Mouse (Mus musculus): ENCODE measurements at regions not wholly inside any gene's neighbourhood (a gene's known extent, or its start where the extent isn't known, plus 50 kb on each side); places are given as distances from the start of the nearest gene placed in this dataset.

GRCm38 (mm10) chr16:92955508-92955907 is 129.6 kb upstream of the Runx1 start:
- no peak for DNase-seq

- DNase-seq, result no peak
These were observed 129.1 kb upstream of the Runx1 start for GRCm38 (mm10) chr16:92955087-92955486.

DNA sequence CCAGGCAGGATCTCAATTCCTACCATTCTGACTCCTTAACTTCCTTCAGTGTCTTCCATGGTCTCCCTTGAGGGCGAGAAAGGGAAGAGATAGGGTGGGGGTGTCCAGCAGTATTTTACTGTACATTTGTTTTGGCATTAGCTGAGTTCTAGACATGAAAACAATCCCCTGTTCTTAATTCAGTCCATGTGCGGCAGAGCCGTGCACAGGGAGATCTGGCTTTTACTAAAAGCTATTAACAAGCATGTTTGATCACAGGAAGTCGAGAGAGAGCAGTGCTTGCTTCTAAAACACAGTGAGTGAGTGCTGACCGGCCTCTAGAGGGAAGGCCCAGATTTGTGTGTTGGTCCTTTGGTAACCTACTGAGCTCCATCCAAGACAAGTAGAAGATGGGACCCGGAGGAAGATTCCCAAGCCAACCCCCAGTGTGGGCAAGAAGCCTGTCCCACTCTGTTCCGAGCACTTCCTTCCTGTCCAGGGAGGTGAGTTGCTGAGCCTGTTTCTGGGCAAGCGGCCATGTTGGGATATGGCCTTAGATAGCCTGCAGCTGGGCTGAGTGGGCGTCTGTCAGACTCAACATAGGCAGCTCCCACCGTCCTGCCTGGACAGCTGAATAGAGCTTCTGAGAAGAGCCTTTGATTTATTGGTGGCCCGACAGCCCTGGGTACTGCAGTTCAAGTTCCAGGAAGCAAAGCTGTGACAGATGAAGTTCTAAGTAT is 128.1 kb upstream of the Runx1 start:
- peak; percentile 19 to 38 for DNase-seq

DNA sequence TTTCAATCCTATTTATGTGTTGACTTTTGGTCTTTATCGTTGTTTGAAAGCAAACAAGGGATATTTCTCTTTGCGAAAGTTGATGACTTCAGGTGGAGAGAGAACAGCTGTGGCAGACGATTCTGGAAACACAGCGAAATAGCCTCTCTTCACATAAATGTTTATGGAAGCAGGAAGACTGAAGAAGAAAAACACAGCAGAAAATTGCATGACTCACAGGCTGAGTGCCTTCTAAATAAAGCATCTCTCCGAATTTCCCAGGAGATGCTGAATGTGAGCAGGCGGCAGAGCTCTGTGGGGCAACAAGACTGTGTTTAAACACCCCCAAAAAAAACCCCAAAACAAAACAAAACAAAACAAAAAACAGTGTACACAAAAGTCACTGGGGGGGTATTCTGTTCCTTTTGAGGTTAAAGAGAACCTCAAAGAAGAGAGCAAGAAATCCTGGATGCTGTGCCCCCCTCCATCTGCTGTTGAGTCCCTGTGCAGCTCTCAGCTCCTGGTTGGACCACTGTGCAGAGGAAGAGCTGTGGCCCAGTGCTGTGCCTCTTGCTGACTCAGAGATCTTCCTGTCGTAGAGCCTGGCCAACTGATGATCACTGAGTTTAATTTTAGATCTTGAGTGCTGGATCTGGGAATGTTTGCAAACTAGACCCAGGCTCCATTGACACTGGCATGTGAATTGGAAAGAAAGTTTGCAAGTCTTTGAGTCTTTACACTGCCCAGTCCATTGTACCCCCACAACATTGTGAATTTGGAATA is 126.6 kb upstream of the Runx1 start:
- no peak for DNase-seq

- no peak for DNase-seq
These were observed 125.6 kb upstream of the Runx1 start for GRCm38 (mm10) chr16:92951516-92951915.

GRCm38 (mm10) chr16:92948494-92948893 is 122.5 kb upstream of the Runx1 start:
- no peak for DNase-seq

- no peak for DNase-seq
These were observed 120.6 kb upstream of the Runx1 start for GRCm38 (mm10) chr16:92946554-92946953.

- DNase-seq, result no peak
These were observed 118.0 kb upstream of the Runx1 start for GRCm38 (mm10) chr16:92943901-92944300.

DNA sequence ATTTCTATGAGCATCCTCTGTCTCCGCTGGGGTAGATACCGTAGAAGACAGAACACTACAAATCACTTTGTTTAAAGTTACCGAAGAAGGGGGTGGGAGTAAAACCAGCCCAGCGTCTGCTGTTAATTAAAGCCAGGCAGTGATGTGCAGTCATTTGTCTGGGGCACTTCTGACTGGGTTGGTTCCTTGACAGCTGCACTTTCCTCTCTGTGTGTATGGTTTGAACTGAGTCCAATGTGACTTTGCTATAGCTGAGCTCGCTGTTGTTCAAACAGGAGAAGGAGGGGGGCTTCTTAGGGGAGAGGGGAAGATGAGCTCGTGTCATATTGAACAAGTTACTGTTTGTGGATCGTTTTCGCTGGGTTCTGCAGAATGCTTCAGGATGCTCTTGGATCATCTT is 113.7 kb upstream of the Runx1 start:
- no peak for DNase-seq

DNA sequence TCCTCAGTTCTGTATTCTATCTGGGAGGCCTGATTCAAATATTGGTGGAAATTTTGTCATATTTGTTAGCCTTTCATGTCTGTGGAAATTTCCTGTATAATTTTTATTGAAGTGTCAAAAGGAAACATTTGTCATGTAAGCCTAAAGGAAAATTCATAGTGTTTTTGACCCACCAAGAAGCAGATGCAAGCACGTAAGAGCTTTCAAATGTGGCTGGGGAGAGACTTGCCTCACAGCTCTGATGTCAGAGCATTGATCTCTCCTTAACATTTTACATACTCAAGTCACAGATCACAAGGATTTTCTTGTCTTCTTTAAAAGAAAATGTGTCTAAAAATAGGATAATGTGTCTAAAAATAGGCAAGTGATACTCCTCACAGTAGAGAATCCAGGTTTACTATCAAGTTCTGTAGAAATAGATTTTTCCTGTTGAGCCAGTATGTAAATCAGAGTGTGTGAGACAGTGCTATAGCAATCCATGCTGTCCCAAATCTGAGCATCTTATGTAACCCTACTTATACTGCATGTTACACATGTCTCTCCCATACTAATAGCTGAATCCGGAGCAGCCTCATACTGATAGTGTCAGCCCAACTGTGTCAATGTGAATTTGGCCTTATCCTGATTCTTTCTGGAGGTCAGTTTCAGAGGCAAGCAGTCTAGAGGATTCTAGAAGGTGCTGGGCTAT is 110.0 kb upstream of the Runx1 start:
- no peak for DNase-seq

GRCm38 (mm10) chr16:92930103-92930502 is 104.2 kb upstream of the Runx1 start:
- DNase-seq, result no peak

DNA sequence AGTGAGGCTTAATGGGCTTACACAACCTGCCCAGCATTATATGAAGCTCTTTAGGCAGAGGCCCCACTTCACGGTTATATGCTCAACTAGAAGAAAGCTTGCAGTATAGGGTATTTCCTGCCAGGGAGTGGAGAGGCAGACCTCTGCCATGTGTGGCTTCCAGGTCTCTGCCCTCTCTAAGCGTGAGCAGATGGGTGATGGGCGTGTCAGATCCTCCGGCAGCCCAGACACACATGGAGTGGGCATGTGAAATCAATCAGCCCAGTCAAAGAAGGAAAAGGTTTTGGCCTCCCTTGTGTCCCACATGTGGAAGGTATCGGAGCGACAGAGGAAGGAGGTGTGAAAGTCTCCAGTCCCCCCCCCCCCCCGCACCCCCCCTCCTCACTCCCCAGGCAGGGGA is 102.3 kb upstream of the Runx1 start:
- DNase-seq, result peak in 1 of 2 experiments; percentile 14

- DNase-seq, result no peak
These were observed 101.7 kb upstream of the Runx1 start for GRCm38 (mm10) chr16:92927662-92928061.

DNA sequence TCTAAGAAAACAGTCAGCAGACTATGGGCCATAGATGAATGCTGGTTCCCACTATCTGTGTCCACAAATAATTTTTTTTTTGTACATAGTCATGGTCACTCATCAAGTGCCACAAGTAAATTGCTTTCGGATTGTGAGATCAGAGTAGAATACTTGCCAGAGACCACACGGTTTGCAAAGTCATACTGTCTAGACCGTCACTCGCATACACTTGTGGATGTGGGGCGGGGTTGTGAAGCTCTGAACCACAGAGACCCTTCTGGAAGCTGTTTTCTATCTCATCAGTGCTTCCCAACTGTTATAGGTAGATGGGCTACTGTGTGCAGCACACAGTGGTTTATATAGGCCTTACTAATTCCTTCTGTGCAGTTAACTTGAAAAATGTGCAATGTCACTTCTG is 100.9 kb upstream of the Runx1 start:
- no peak for DNase-seq

DNA sequence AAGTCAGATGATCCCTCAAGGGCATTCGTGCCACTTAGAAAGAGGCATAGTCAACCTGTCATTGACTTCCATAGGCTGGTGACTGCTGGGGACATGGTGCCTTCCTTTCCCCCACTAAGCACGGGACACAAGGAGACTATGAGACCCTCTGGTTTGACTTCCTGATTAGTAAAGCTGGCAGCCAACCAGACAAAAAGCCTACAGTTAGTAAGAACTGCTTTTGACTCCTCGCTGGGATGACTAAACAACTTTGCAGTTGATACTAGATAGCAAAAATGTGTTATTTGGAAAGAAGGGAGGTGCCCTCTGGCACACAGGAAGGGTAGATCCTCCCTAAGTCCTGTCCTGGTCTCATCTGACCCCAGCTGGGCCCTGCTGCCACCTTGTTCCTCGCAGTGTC is 95.0 kb upstream of the Runx1 start:
- DNase-seq, result no peak

- no peak for DNase-seq
These were observed 91.4 kb upstream of the Runx1 start for GRCm38 (mm10) chr16:92917356-92917755.

GRCm38 (mm10) chr16:92915651-92916050 is 89.7 kb upstream of the Runx1 start:
- no peak for DNase-seq

- DNase-seq, result no peak
These were observed 80.9 kb upstream of the Runx1 start for GRCm38 (mm10) chr16:92906873-92907272.

GRCm38 (mm10) chr16:92905626-92906025 is 79.7 kb upstream of the Runx1 start:
- DNase-seq, result no peak

- DNase-seq, result no peak
These were observed 78.0 kb upstream of the Runx1 start for GRCm38 (mm10) chr16:92903892-92904473.

DNA sequence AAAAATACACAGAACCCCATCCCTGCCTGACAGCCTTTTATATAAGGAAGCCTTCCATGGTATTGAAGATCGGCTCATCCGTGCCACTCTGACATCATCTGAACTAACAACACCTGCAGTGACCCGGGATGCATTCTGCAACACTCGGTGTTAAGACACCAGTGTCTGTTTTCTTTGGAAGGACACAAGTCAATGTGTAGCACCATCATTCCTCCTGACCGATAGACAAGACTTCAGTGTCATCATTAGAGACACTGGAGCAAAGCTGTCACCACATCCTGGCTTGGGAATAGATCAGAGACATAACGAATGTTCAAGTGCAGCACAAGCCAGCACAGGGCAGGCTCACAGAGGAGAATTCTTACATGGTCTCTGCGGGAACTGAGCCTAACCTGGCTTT is 77.5 kb upstream of the Runx1 start:
- DNase-seq, result no peak

- no peak for DNase-seq
These were observed 73.8 kb upstream of the Runx1 start for GRCm38 (mm10) chr16:92899704-92900103.

GRCm38 (mm10) chr16:92891741-92892140 is 65.8 kb upstream of the Runx1 start:
- no peak for DNase-seq

All from cerebellum, postnatal 25 days (tissue).